19 mouse cellular contexts compared by ENCODE assay signal in the genomic region with DNA sequence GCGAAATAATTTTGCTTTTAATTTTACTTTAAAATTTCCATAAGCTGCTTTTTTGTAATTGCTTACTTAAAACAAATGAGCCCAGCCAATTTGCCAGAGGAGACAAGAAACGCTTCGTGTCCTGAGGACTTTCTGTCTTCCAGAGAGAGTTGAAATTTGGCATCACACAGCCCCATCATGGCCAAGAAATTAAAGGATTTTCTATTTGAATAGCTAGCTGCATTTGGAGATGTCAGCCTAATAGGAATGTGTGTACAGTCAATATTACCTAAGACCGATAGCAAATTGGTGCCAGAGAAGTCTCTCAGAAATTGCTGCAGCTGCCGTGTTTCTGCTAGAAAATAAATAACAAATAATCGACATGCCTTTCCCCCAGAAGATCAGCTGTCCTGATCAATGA.
DNase-seq lines count a peak whose midpoint lies in the region; ATAC-seq and TF ChIP-seq lines count a peak whose summit lies in the region.
"Had no signal": no experiment of that assay in that cellular context is flagged by ENCODE, and none has a peak within 500 bp of the region (broad histone marks: within the 10 kb centered on the region; RNA-seq: fewer than 3 reads in every experiment).

No protein-coding gene starts in this region.

- no peak for TF ChIP-seq CTCF in left cerebral cortex, adult 2 months (IDR thresholded peaks at IDR 0.05)

- no peak overlapping the region for H3K4me3 ChIP-seq in forebrain, embryonic 16.5 days (replicated peaks; ENCODE audit: low read length)
- no peak overlapping the region for H3K4me3 ChIP-seq in forebrain, embryonic 10.5 days
- no peak overlapping the region for H3K4me3 ChIP-seq in left cerebral cortex, adult 2 months
- H3K4me3 ChIP-seq: heart, embryonic 10.5 days; hindbrain, embryonic 13.5 days; intestine, embryonic 15.5 days had no signal

- H3K27me3 ChIP-seq in forebrain, embryonic 16.5 days (replicated peaks; ENCODE audit: control insufficient read depth, insufficient read depth, low read length) = no peaks in the 10 kb centered on the region
- no peaks in the 10 kb centered on the region for H3K27me3 ChIP-seq in forebrain, embryonic 10.5 days (ENCODE audit: poor library complexity, severe bottlenecking)
- H3K27me3 ChIP-seq: hindbrain, embryonic 13.5 days; intestine, embryonic 15.5 days; Patski had no signal

- H3K36me3 ChIP-seq in forebrain, embryonic 16.5 days (ENCODE audit: control insufficient read depth, insufficient read depth) = no peaks in the 10 kb centered on the region
- H3K36me3 ChIP-seq in forebrain, embryonic 10.5 days (replicated peaks) = no peaks in the 10 kb centered on the region
- H3K36me3 ChIP-seq: heart, embryonic 10.5 days; hindbrain, embryonic 13.5 days; intestine, embryonic 15.5 days had no signal

- ATAC-seq in forebrain, embryonic 16.5 days = peak; percentile 78
- ATAC-seq: activated CD4-positive, CD25-positive, alpha-beta regulatory T cell, adult 4 months; intestine, embryonic 15.5 days; Patski had no signal

- no peak overlapping the region for H3K9ac ChIP-seq in forebrain, embryonic 16.5 days (replicated peaks; ENCODE audit: low read depth, low read length)
- H3K9ac ChIP-seq: hindbrain, embryonic 13.5 days; intestine, embryonic 15.5 days had no signal

- DNase-seq in cerebellum, postnatal 14 days = peak; percentile 15 to 33
- DNase-seq in cerebellum, adult 18-20 months = no peak
- no peak for DNase-seq in forebrain, embryonic 10.5 days (ENCODE audit: extremely low spot score, low spot score)
- DNase-seq in left cerebral cortex, postnatal 4 days = peak; percentile 6
- no peak for DNase-seq in left cerebral cortex, adult 2 months (ENCODE audit: extremely low spot score in 1 of 2, low spot score in 2 of 2)
- DNase-seq in Muller cell, postnatal 12 days (ENCODE audit: inconsistent ontology term) = peak; percentile 23
- no peak for DNase-seq in kidney, postnatal 4 days
- DNase-seq: adrenal gland, postnatal 14 days; cerebellum, adult 8-10 months; gastrocnemius, postnatal 10 days; heart, adult 18-20 months; heart, postnatal 4 days; kidney, adult 18-20 months had no signal

- no peak overlapping the region for H3K27ac ChIP-seq in forebrain, embryonic 16.5 days (ENCODE audit: low read length)
- H3K27ac ChIP-seq in forebrain, embryonic 10.5 days = no peak overlapping the region
- H3K27ac ChIP-seq in left cerebral cortex, adult 2 months = no peak overlapping the region
- H3K27ac ChIP-seq: heart, embryonic 10.5 days; hindbrain, embryonic 13.5 days; intestine, embryonic 15.5 days had no signal

- intact Hi-C loops in left cerebral cortex, postnatal 4 days (cut with DNase I) = no loop called here
- intact Hi-C loops in left cerebral cortex, adult 2 months (cut with DNase I) = loop anchor here (5.0 kb wide), 1 partner anchor 44 kb away; no protein-coding TSS in a partner anchor

- H3K4me1 ChIP-seq in forebrain, embryonic 16.5 days (replicated peaks; ENCODE audit: control insufficient read depth, insufficient read depth, low read length) = peaks cover 6% of the 10 kb centered on the region; the same call in 1 of the 2 replicates
- H3K4me1 ChIP-seq in forebrain, embryonic 10.5 days = peaks cover 6% of the 10 kb centered on the region; the same call in 1 of the 2 replicates
- H3K4me1 ChIP-seq: heart, embryonic 10.5 days; hindbrain, embryonic 13.5 days; intestine, embryonic 15.5 days had no signal

- WGBS in forebrain, embryonic 16.5 days = 44% methylated on average over 6 of the region's 6 CpGs
- 89% methylated on average over 6 of the region's 6 CpGs for WGBS in forebrain, embryonic 10.5 days

- no peaks in the 10 kb centered on the region for H3K9me3 ChIP-seq in forebrain, embryonic 16.5 days (ENCODE audit: control insufficient read depth, low read length)
- H3K9me3 ChIP-seq in forebrain, embryonic 10.5 days = no peaks in the 10 kb centered on the region
- H3K9me3 ChIP-seq: heart, embryonic 10.5 days; hindbrain, embryonic 13.5 days; intestine, embryonic 15.5 days had no signal

- H3K4me2 ChIP-seq in forebrain, embryonic 16.5 days (ENCODE audit: low read length) = no peak overlapping the region
- H3K4me2 ChIP-seq: hindbrain, embryonic 13.5 days; intestine, embryonic 15.5 days had no signal

Comparison
In these comparisons a context has a peak if more than half of its experiments do, and no peak if none do; other contexts are left out.
1. DNase-seq: peak in cerebellum, postnatal 14 days (2 of 2), left cerebral cortex, postnatal 4 days (single experiment) and Muller cell, postnatal 12 days (single experiment); none in cerebellum, adult 18-20 months (0 of 2), forebrain, embryonic 10.5 days (single experiment), left cerebral cortex, adult 2 months (0 of 2) and kidney, postnatal 4 days (0 of 2).